Mouse (Mus musculus) forebrain, postnatal 0 days (tissue): ENCODE data around the gene Zbtb41. TPM values are rescaled to one million over a fixed set of nuclear protein-coding genes. Genes with fewer than 3 reads are reported as not detected.
"Not testable (repeated sequence)": the region's sequence is repeated elsewhere in the genome, so short reads cannot be mapped to it uniquely, and the experiment has no call there.

ENCODE experiments used
- ATAC-seq: fragments of 200-750 bp; cut with Nextera tagmentation; 2 replicates; pipeline ENCODE4 v1.8.0; 2017; ENCODE audit warnings: mild to moderate bottlenecking, moderate library complexity
- DNase-seq: peaks from one replicate; pipeline ENCODE4 v3.0.0-alpha.2; 2015
- H3K27ac ChIP-seq: fragments of 300-500 bp; sonication (generic); 2 replicates; pipeline ENCODE4 v1.5.1; 2014; ENCODE audit warnings: low read depth, mild to moderate bottlenecking, antibody characterized with exemption, low read length, moderate library complexity, mixed read lengths
- H3K27me3 ChIP-seq: fragments of 300-500 bp; sonication (generic); 2 replicates; pipeline ENCODE4 v1.6.1; 2014; ENCODE audit warnings: mild to moderate bottlenecking, low read length, mixed read lengths; ENCODE audit not compliant: insufficient read depth
- H3K36me3 ChIP-seq: fragments of 300-500 bp; sonication (generic); 2 replicates; pipeline ENCODE4 v1.6.1; 2014; ENCODE audit warnings: mild to moderate bottlenecking, moderate library complexity; ENCODE audit not compliant: insufficient read depth
- H3K4me1 ChIP-seq: fragments of 300-500 bp; sonication (generic); 2 replicates; pipeline ENCODE4 v1.6.1; 2014; ENCODE audit warnings: antibody characterized with exemption; ENCODE audit not compliant: insufficient read depth
- H3K4me2 ChIP-seq: fragments of 300-500 bp; sonication (generic); 2 replicates; pipeline ENCODE4 v1.6.1; 2014; ENCODE audit warnings: low read depth, mild to moderate bottlenecking, moderate library complexity
- H3K4me3 ChIP-seq: fragments of 300-500 bp; sonication (generic); 2 replicates; pipeline ENCODE4 v1.5.1; 2014; ENCODE audit warnings: low read depth, low read length, mixed read lengths
- H3K9ac ChIP-seq: fragments of 300-500 bp; sonication (generic); 2 replicates; pipeline ENCODE4 v1.6.1; 2014; ENCODE audit warnings: mild to moderate bottlenecking
- H3K9me3 ChIP-seq: fragments of 300-500 bp; sonication (generic); 2 replicates; pipeline ENCODE4 v1.6.1; 2016; ENCODE audit warnings: low read length
- CTCF ChIP-seq: sonication (generic); IDR thresholded peaks from 2 replicates; pipeline ENCODE4 v1.5.1; 2016; ENCODE audit warnings: antibody characterized with exemption, control low read depth, low read depth
- WGBS: fragments of 180-500 bp; shearing (Covaris S2); extraction: QIAGEN DNeasy Blood & Tissue Kit; methylation state at CpG from one replicate; pipeline ENCODE4 v1.1.7; 2014; 5-methylcytosine and 5-hydroxymethylcytosine counted together
- polyA plus RNA-seq: library from polyadenylated mRNA; unstranded; fragments of >200 nt; fragmentation: Nextera tagmentation; extraction: Ambion mirVana; gene quantifications from 2 replicates; pipeline ENCODE4 v1.2.1, GENCODE M21; 2015
- total RNA-seq: library from RNA; depleted of rRNA; stranded (reverse); fragments of >200 nt; gene quantifications from 2 replicates; pipeline ENCODE4 v1.2.3, GENCODE M21; 2014

The Zbtb41 gene
- total and polyA plus RNA-seq, 2 experiments from 2014 or later, result 10.9 to 57.3 TPM

DNA sequence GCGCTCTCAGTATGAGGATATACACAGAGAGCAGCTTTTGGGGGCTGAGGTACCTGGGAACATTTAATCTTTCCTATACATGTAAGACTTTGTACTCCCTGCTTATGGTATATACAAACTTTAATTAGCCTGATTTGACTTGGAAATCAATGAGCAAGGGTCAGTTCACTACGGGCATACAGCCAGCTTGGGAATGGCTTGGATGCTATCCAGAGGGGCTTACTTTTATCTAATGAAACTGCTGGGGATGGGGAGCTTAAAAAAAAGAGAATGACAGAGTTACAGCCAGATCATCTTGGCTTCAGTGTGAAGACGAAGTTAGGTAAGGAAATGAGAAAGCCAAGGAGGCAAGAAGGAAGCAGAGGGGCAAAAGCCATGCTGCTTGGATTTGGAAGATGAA, 2.9 kb downstream of the Zbtb41 start:
- 19% methylated on average over 3 of the region's 3 CpGs for WGBS
- ATAC-seq (no peak), DNase-seq (no peak)
- H3K9me3 ChIP-seq, result no peaks in the 10 kb centered on the region
- no peak overlapping the region for H3K27ac ChIP-seq
- TF ChIP-seq CTCF, result no peak
- H3K4me3 ChIP-seq, result peak overlapping the region; percentile 30
- H3K4me2 ChIP-seq, result peak overlapping the region; percentile 51
- H3K9ac ChIP-seq, result no peak overlapping the region
- no peaks in the 10 kb centered on the region for H3K27me3 ChIP-seq
- peaks cover 8% of the 10 kb centered on the region for H3K36me3 ChIP-seq
- H3K4me1 ChIP-seq, result peaks cover 16% of the 10 kb centered on the region

DNA sequence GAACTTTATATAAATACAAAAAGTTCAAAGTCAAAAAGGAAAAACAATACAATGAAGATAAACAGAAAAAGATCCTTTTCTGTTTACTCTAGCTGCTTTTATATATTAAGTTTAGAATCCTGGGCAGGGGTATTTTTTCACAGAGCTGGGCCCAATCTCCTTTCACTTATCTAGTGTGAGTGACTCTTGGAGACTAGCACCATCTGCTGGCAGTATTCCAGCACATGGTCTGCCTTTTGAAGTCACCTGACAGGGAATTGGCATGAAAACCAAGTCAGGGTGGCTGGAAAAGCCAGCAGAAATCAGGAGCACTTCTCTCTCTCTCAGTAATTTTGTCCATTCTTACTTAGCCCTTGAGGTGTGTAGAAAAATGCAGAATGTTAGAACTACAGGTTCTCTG, 16.3 kb downstream of the Zbtb41 start:
- no peak overlapping the region for H3K4me3 ChIP-seq
- H3K36me3 ChIP-seq, result peaks cover 31% of the 10 kb centered on the region
- peak; percentile 50 for TF ChIP-seq CTCF
- H3K9ac ChIP-seq, result no peak overlapping the region
- no peak overlapping the region for H3K27ac ChIP-seq
- no peaks in the 10 kb centered on the region for H3K4me1 ChIP-seq
- DNase-seq, result peak; percentile 61
- H3K4me2 ChIP-seq, result no peak overlapping the region
- no peaks in the 10 kb centered on the region for H3K27me3 ChIP-seq
- no peaks in the 10 kb centered on the region for H3K9me3 ChIP-seq
- ATAC-seq, result no peak; the same call in 1 of the 2 replicates

DNA sequence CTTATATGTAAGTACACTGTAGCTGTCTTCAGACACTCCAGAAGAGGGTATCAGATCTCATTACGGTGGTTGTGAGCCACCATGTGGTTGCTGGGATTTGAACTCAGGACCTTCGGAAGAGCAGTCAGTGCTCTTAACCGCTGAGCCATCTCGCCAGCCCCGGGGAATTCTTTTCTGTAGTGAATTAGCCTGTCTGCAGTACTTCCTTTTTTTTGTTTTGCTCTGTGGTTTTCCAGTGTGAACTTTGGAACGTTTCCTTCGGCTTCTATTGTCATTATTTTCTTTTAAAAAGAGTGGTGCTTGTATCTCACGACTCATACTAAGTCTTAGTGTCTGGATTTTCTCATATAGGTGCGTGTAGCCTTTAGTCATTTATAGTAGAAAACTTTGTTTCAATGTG, 21.0 kb downstream of the Zbtb41 start:
- H3K27ac ChIP-seq, H3K9me3 ChIP-seq: not testable (repeated sequence)

DNA sequence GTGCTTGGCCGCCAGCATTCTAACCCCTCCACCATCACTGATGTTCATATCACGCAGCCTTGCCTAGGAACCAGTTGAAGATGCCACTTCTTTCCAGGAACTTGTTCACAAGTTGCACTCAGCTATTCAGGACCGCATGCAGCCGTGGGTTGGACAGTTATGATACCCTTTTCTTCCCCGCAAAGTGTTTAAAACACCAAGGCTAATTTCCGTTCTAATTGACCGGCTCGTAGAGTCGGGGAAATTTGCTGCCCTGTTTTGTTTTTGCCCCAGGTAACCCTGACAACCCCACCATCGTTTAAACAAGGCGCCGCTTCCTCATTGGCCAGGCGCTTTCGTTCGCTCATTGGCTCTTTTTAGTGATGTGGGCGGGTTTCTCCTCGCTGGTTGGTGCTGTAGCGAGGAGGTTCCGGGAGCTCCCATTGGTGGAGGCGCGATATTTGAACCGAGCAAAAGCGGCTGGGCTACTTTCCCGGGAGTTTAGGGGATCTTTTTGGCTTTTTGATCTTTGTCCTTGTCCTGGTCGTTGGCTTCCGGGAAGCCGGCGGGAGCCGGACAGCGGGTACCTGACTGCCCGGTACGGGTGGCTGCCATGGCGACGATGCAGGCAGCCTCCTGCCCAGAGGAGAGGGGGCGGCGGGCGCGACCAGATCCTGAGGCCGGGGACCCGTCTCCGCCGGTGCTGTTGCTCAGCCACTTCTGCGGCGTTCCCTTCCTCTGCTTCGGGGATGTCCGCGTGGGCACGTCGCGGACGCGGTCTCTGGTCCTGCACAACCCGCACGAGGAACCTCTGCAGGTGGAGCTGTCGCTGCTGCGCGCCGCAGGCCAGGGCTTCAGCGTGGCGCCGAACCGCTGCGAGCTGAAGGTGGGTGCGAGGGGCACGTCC, 32.5 kb downstream of the Zbtb41 start, which contains the start of gene Aspm:
TSS of gene Aspm (plus strand) at position 433 of the 886 bp plus-strand sequence.
- under 1% methylated on average over 65 of the region's 65 CpGs for WGBS
- Histone ChIP-seq H3K9ac (peak within 1 kb of the TSS; percentile 46), H3K27ac (no peak within 1 kb of the TSS), H3K4me2 (peak within 1 kb of the TSS; percentile 99), H3K4me1 (0 out of 2 replicates have a peak, but pooled peaks cover 4% of the 10 kb centered on the region), H3K9me3 (no peaks in the 10 kb centered on the region), H3K36me3 (no peaks in the 10 kb centered on the region), H3K4me3 (peak within 1 kb of the TSS; percentile 82), H3K27me3 (no peaks in the 10 kb centered on the region)
- ATAC-seq (peak; percentile 100), DNase-seq (peak; percentile 95)
- no peak for TF ChIP-seq CTCF

More for the DNA sequence above, 21.0 kb downstream of the Zbtb41 start:
- not testable (repeated sequence) for H3K9ac ChIP-seq, H3K4me1 ChIP-seq, H3K4me3 ChIP-seq, H3K4me2 ChIP-seq, ATAC-seq, DNase-seq, H3K27me3 ChIP-seq
- H3K36me3 ChIP-seq, result peaks cover 35% of the 10 kb centered on the region
- 85% methylated on average over 9 of the region's 9 CpGs for WGBS

DNA sequence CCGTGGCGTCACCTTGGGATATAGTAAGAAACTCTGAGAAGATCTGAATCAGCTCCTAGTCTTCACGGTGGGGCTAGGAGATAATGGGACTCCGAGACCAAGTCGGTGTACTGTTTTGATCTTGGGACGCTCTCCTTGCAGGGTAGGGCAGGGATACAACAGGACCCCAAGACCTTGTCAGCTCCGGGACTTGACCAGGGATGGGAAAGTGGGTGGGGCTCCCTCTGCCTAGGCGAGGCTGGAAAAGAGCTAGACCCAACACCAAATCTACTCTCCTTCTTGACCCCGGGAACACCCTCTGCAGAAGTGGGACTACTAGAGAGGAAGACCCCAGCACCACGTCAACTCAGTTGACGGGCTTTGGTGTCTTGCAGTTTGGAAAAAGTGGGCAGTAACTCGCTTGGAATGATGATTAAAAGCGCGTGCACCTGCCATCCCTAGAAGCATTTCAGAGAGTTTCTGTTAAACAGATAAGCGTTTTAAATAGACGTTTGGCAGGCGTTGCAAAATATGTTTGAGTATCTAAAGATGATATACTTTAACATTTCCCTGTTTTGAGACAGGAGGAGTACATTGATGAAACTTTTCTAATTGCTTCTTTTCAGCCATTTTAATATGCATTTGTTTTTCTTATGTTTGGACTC, 33.3 kb downstream of the Zbtb41 start:
- H3K4me3 ChIP-seq, result peak overlapping the region; percentile 82
- TF ChIP-seq CTCF, result no peak

DNA sequence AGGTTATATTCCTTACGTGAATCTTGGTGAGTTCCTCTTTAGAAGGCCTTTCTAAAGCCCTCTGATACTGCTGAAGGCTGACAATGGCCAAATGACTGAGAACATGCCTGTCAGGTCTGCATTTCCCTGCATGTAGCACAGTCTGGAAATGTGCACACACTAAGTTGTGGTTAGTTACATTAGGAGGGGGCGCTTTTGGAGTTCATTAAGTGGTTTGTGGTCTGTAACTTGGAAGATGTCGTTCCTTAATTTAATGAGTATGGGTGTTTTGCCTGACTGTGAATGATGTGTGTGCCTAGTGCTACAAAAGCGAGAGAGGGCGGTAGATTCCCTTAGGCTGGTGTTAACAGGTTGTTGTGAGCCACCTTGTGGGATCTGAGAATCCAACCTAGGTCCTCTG, 38.7 kb downstream of the Zbtb41 start:
- Histone ChIP-seq H3K27me3 (no peaks in the 10 kb centered on the region), H3K4me3 (no peak overlapping the region), H3K4me1 (no peaks in the 10 kb centered on the region), H3K4me2 (no peak overlapping the region), H3K9me3 (no peaks in the 10 kb centered on the region), H3K9ac (no peak overlapping the region), H3K27ac (no peak overlapping the region), H3K36me3 (no peaks in the 10 kb centered on the region)
- TF ChIP-seq CTCF, result no peak
- no peak for DNase-seq
- WGBS, result 69% methylated on average over 5 of the region's 5 CpGs
- no peak for ATAC-seq

More for the DNA sequence above, 33.3 kb downstream of the Zbtb41 start:
- ATAC-seq (no peak), DNase-seq (no peak)
- Histone ChIP-seq H3K36me3 (no peaks in the 10 kb centered on the region), H3K4me2 (peak overlapping the region; percentile 99), H3K27me3 (no peaks in the 10 kb centered on the region), H3K9ac (peak overlapping the region; percentile 46), H3K4me1 (0 out of 2 replicates have a peak, but pooled peaks cover 4% of the 10 kb centered on the region), H3K27ac (no peak overlapping the region), H3K9me3 (no peaks in the 10 kb centered on the region)
- 2% methylated on average over 17 of the region's 17 CpGs for WGBS

DNA sequence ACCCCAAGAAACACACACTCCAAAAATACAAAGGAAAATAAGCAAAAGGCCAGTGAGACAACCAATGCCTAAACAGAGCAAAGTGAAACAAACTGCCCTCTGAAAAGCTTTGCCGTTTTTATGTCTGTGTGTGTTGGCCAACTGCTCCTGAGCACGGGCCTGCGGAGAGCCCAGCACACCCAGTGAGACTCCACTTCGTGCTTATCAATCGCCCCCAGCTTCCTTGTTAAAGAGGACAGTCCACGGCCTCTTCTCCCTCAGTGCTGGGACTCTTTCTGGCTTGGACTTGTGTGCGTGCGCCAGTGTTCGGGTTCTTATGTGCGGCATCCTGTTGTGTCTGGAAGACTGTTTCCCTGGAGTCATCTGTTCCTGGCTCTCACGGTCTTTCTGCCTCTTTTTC, 43.8 kb downstream of the Zbtb41 start:
- Histone ChIP-seq H3K4me1 (no peaks in the 10 kb centered on the region), H3K9ac (no peak overlapping the region)
- WGBS, result 90% methylated on average over 11 of the region's 11 CpGs

More for the DNA sequence above, 43.8 kb downstream of the Zbtb41 start:
- H3K27me3 ChIP-seq, result no peaks in the 10 kb centered on the region
- no peaks in the 10 kb centered on the region for H3K9me3 ChIP-seq
- DNase-seq, result no peak
- no peak overlapping the region for H3K27ac ChIP-seq
- ATAC-seq, result no peak
- H3K4me2 ChIP-seq, result no peak overlapping the region
- TF ChIP-seq CTCF, result no peak
- H3K4me3 ChIP-seq, result no peak overlapping the region
- no peaks in the 10 kb centered on the region for H3K36me3 ChIP-seq
